Mouse (Mus musculus): ENCODE results near the gene Braf.

Gene Braf

GRCm38 (mm10) chr6:39607365-39607764, 117.9 kb downstream of the Braf start:
- CTCF ChIA-PET, result no interaction called here

- CTCF ChIA-PET, result no interaction called here
These were observed 118.4 kb downstream of the Braf start for GRCm38 (mm10) chr6:39606862-39607261.

- CTCF ChIA-PET, result no interaction called here
These were observed 119.2 kb downstream of the Braf start for GRCm38 (mm10) chr6:39606056-39606455.

GRCm38 (mm10) chr6:39604565-39604964, 120.7 kb downstream of the Braf start:
- CTCF ChIA-PET, result no interaction called here

- CTCF ChIA-PET, result no interaction called here
These were observed 123.4 kb downstream of the Braf start for GRCm38 (mm10) chr6:39601828-39602227.

GRCm38 (mm10) chr6:39600851-39601250, 124.4 kb downstream of the Braf start:
- CTCF ChIA-PET, result no interaction called here

- CTCF ChIA-PET, result no interaction called here
These were observed 132.7 kb downstream of the Braf start, which contains the start of gene Ndufb2 for GRCm38 (mm10) chr6:39592401-39593214. Gene Ndufb2, plus strand, starts transcription at chr6:39592574.

- CTCF ChIA-PET, result interaction anchor here (1.4 kb wide), 1 partner anchor 17 kb away, joined by 3 read pairs; the partner anchor contains the start of gene Adck2
These were observed 133.8 kb downstream of the Braf start for GRCm38 (mm10) chr6:39591481-39591880.

- CTCF ChIA-PET, result no interaction called here
These were observed 139.7 kb downstream of the Braf start, which contains the start of gene Gm42420 for GRCm38 (mm10) chr6:39585517-39585916. Gene Gm42420, plus strand, starts transcription at chr6:39585753.

- CTCF ChIA-PET, result no interaction called here
These were observed 144.0 kb downstream of the Braf start for GRCm38 (mm10) chr6:39581087-39581784.

- CTCF ChIA-PET, result interaction anchor here (0.7 kb wide), 1 partner anchor 86 kb away, joined by 6 read pairs; no protein-coding TSS in a partner anchor
These were observed 144.7 kb downstream of the Braf start for GRCm38 (mm10) chr6:39580558-39580957.

- CTCF ChIA-PET, result interaction anchor here (0.7 kb wide), 1 partner anchor 85 kb away, joined by 6 read pairs; no protein-coding TSS in a partner anchor
These were observed 145.7 kb downstream of the Braf start for GRCm38 (mm10) chr6:39579552-39579951.

GRCm38 (mm10) chr6:39574951-39575350, 150.3 kb downstream of the Braf start:
- CTCF ChIA-PET, result no interaction called here

GRCm38 (mm10) chr6:39574555-39574869, 150.8 kb downstream of the Braf start:
- CTCF ChIA-PET, result interaction anchor here (0.7 to 0.9 kb wide), 2 partner anchors 17 to 49 kb away, joined by 3 read pairs; no protein-coding TSS in a partner anchor

- CTCF ChIA-PET, result interaction anchor here (0.7 to 0.9 kb wide), 2 partner anchors 17 to 49 kb away, joined by 3 read pairs; no protein-coding TSS in a partner anchor
These were observed 151.3 kb downstream of the Braf start, which contains the start of gene Adck2 for GRCm38 (mm10) chr6:39573791-39574554. Gene Adck2, plus strand, starts transcription at chr6:39573873.

- CTCF ChIA-PET, result no interaction called here
These were observed 154.8 kb downstream of the Braf start for GRCm38 (mm10) chr6:39570426-39570825.

GRCm38 (mm10) chr6:39567528-39567927, 157.7 kb downstream of the Braf start:
- CTCF ChIA-PET, result no interaction called here

GRCm38 (mm10) chr6:39562166-39563015, 162.9 kb downstream of the Braf start:
- CTCF ChIA-PET, result no interaction called here

- CTCF ChIA-PET, result interaction anchor here (0.7 kb wide), 1 partner anchor 96 kb away, joined by 3 read pairs; no protein-coding TSS in a partner anchor
These were observed 165.9 kb downstream of the Braf start for GRCm38 (mm10) chr6:39559276-39559939.

GRCm38 (mm10) chr6:39557723-39558261, 167.5 kb downstream of the Braf start, which contains the start of gene Dennd2a:
Gene Dennd2a, minus strand, starts transcription at chr6:39557867.
- CTCF ChIA-PET, result no interaction called here

Data from spleen, embryonic (tissue).